Mouse (Mus musculus) cortical plate, adult 2 months (tissue): ENCODE data around the gene Mgat5. TPM values are rescaled to one million over a fixed set of nuclear protein-coding genes. Genes with fewer than 3 reads are reported as not detected.
A peak's percentile ranks its signal among the peaks of the same experiment; 100 is the strongest.

ENCODE experiments used
- H3K27ac ChIP-seq: fragments of 200-500 bp; 2 replicates; pipeline ENCODE4 v1.5.1; 2012; ENCODE audit warnings: low read length, control low read depth, inconsistent platforms; ENCODE audit not compliant: insufficient read depth
- H3K4me1 ChIP-seq: fragments of 200-500 bp; 2 replicates; pipeline ENCODE4 v1.6.1; 2011; ENCODE audit warnings: low read length; ENCODE audit not compliant: control insufficient read depth, insufficient read depth
- H3K4me3 ChIP-seq: fragments of 200-500 bp; 2 replicates; pipeline ENCODE4 v1.5.1; 2011; ENCODE audit warnings: mild to moderate bottlenecking, low read length, control low read depth; ENCODE audit not compliant: insufficient read depth
- CTCF ChIP-seq: fragments of 200-500 bp; IDR thresholded peaks from 2 replicates; pipeline ENCODE4 v1.5.1; 2011; ENCODE audit warnings: mild to moderate bottlenecking, control low read depth, low read length; ENCODE audit not compliant: insufficient read depth; ENCODE audit errors: extremely low read depth
- POLR2A ChIP-seq: fragments of 200-500 bp; IDR thresholded peaks from 2 replicates; pipeline ENCODE4 v1.6.1; 2011; ENCODE audit warnings: mild to moderate bottlenecking, low read length, control low read depth; ENCODE audit not compliant: insufficient read depth; ENCODE audit errors: extremely low read depth
- polyA plus RNA-seq: library from polyadenylated mRNA; depleted of rRNA; stranded (reverse); fragments of >200 nt; gene quantifications from 2 replicates; pipeline ENCODE4 v1.2.3, GENCODE M21; 2012; rRNA removed

Mgat5 gene
- 32.9 TPM in 2 replicates for polyA plus RNA-seq

- Histone ChIP-seq H3K4me3 (peak within 1 kb of the TSS; percentile 70), H3K27ac (peak within 1 kb of the TSS; percentile 92), H3K4me1 (peaks cover 12% of the 10 kb centered on the region)
- TF ChIP-seq CTCF (no peak), POLR2A (peak; percentile 75)
Observed at GRCm38 (mm10) chr1:127204817-127205485, at the start of gene Mgat5. Gene Mgat5 (plus strand): TSS chr1:127205015.

GRCm38 (mm10) chr1:127160118-127160760 lies 44.6 kb upstream of the Mgat5 start:
- H3K4me1 ChIP-seq = peaks cover 2% of the 10 kb centered on the region
- TF ChIP-seq CTCF (no peak), POLR2A (no peak)
- no peak overlapping the region for H3K4me3 ChIP-seq
- no peak overlapping the region; the same call in 1 of the 2 replicates for H3K27ac ChIP-seq

- Histone ChIP-seq H3K4me1 (peaks cover 2% of the 10 kb centered on the region; the same call in 1 of the 2 replicates), H3K27ac (no peak overlapping the region), H3K4me3 (no peak overlapping the region)
- TF ChIP-seq POLR2A = no peak
- TF ChIP-seq CTCF = no peak
Observed at GRCm38 (mm10) chr1:127164589-127165160, 40.1 kb upstream of the Mgat5 start.

DNA sequence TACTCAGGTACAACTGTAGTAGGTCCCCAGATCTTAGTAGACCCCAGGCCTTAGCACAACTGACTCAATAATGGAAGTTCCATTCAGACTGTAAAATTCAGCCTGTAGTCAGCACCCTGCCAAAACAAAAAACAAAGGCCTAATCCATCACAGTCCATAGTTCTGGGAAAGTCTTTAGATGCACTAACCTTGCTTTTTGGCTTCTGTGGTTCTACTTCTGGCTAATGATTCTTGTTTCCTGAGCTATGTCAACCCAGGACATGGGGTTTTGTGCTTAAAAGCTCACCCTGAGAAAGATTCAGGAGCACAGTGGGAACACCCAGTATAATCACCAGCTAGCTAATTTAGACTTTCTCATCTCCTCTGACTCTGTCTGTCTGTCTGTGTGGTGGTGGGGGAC lies 38.3 kb upstream of the Mgat5 start:
- Histone ChIP-seq H3K4me1 (peaks cover 2% of the 10 kb centered on the region; the same call in 1 of the 2 replicates), H3K27ac (no peak overlapping the region), H3K4me3 (no peak overlapping the region)
- TF ChIP-seq POLR2A (no peak), CTCF (no peak)

GRCm38 (mm10) chr1:127167586-127167985 lies 37.2 kb upstream of the Mgat5 start:
- no peak for TF ChIP-seq POLR2A
- no peak for TF ChIP-seq CTCF
- no peak overlapping the region for H3K27ac ChIP-seq
- no peak overlapping the region for H3K4me3 ChIP-seq
- peaks cover 2% of the 10 kb centered on the region; the same call in 1 of the 2 replicates for H3K4me1 ChIP-seq

DNA sequence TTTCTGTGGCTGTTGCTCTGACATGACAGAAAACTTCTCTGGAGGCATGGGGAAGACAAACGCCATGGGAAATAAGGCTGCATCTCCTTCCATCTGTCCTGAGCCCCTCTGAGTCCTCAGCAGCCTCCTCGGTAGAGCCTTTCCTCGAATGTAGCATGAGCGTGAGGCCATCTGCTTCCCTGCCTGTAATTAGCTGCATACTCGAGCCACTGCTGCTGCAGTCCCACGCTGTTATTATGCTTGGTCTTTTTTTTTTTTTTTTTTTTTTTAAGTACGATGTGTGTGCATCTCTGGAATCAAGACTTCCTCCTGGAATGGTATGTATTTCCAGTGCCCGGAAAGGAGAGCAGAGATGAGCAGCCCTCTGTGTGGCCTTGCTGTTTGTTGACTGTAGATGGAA lies 36.6 kb upstream of the Mgat5 start:
- TF ChIP-seq CTCF = no peak
- no peak for TF ChIP-seq POLR2A
- Histone ChIP-seq H3K4me3 (no peak overlapping the region), H3K4me1 (peaks cover 2% of the 10 kb centered on the region; the same call in 1 of the 2 replicates), H3K27ac (no peak overlapping the region)

- Histone ChIP-seq H3K27ac (no peak overlapping the region), H3K4me1 (peaks cover under 1% of the 10 kb centered on the region; the same call in 1 of the 2 replicates), H3K4me3 (no peak overlapping the region)
- TF ChIP-seq CTCF (no peak), POLR2A (no peak)
Observed at GRCm38 (mm10) chr1:127169516-127169915, 35.3 kb upstream of the Mgat5 start.

- TF ChIP-seq POLR2A (no peak), CTCF (no peak)
- Histone ChIP-seq H3K4me1 (no peaks in the 10 kb centered on the region), H3K27ac (no peak overlapping the region), H3K4me3 (no peak overlapping the region)
Observed at GRCm38 (mm10) chr1:127171361-127171760, 33.5 kb upstream of the Mgat5 start.

GRCm38 (mm10) chr1:127173448-127173847 lies 31.4 kb upstream of the Mgat5 start:
- TF ChIP-seq CTCF (no peak), POLR2A (no peak)
- Histone ChIP-seq H3K4me1 (no peaks in the 10 kb centered on the region), H3K27ac (no peak overlapping the region), H3K4me3 (no peak overlapping the region)
